Mouse (Mus musculus) cerebellum, postnatal 4 days (tissue): ENCODE measurements around the gene Fam221b.

Experiments
- DNase-seq, 2 experiments: peaks; one replicate each; pipeline ENCODE4 v3.0.0; 2022; ENCODE audit warnings: low spot score in 2 of 2, mixed read lengths in 1 of 2

The Fam221b gene

GRCm38 (mm10) chr4:43620146-43620778 lies 48.7 kb downstream of the Fam221b start:
- no peak for DNase-seq

- DNase-seq: no peak
Measured at GRCm38 (mm10) chr4:43613060-43613730, 55.8 kb downstream of the Fam221b start.

GRCm38 (mm10) chr4:43612534-43612933 lies 56.4 kb downstream of the Fam221b start:
- DNase-seq: no peak
